Mouse (Mus musculus): ENCODE measurements around the gene Rexo4.

Gene Rexo4

GRCm38 (mm10) chr2:26943253-26943652 lies 20.9 kb downstream of the Rexo4 start:
- in situ Hi-C loops (cut with MboI): no loop called here

GRCm38 (mm10) chr2:26941539-26941938 lies 22.6 kb downstream of the Rexo4 start:
- in situ Hi-C loops (cut with MboI): no loop called here

- in situ Hi-C loops (cut with MboI): loop anchor here (10.0 kb wide), 1 partner anchor 98 kb away; no protein-coding TSS in a partner anchor
Measured at GRCm38 (mm10) chr2:26936425-26936824, 27.8 kb downstream of the Rexo4 start.

GRCm38 (mm10) chr2:26935286-26935685 lies 28.9 kb downstream of the Rexo4 start:
- in situ Hi-C loops (cut with MboI): loop anchor here (10.0 kb wide), 1 partner anchor 100 kb away; no protein-coding TSS in a partner anchor

- in situ Hi-C loops (cut with MboI): loop anchor here (10.0 kb wide), 1 partner anchor 101 kb away; no protein-coding TSS in a partner anchor
Measured at GRCm38 (mm10) chr2:26933304-26934055, 30.7 kb downstream of the Rexo4 start, which contains the start of the genes Surf4 and Stkld1. Gene Surf4 (minus strand): TSS chr2:26933928. Gene Stkld1 (plus strand): TSS chr2:26934047.

GRCm38 (mm10) chr2:26932473-26933303 lies 31.5 kb downstream of the Rexo4 start:
- in situ Hi-C loops (cut with MboI): loop anchor here (10.0 kb wide), 1 partner anchor 102 kb away; no protein-coding TSS in a partner anchor

- in situ Hi-C loops (cut with MboI): loop anchor here (10.0 kb wide), 1 partner anchor 104 kb away; no protein-coding TSS in a partner anchor
Measured at GRCm38 (mm10) chr2:26930390-26930789, 33.8 kb downstream of the Rexo4 start.

- in situ Hi-C loops (cut with MboI): no loop called here
Measured at GRCm38 (mm10) chr2:26927745-26928476, 36.3 kb downstream of the Rexo4 start.

- in situ Hi-C loops (cut with MboI): loop anchor here (25.0 kb wide), 2 partner anchors 484 to 1359 kb away; partner anchors contain the start of genes Edf1, Mamdc4 and Sec16a
Measured at GRCm38 (mm10) chr2:26921784-26922183, 42.4 kb downstream of the Rexo4 start.

- in situ Hi-C loops (cut with MboI): loop anchor here (25.0 kb wide), 2 partner anchors 483 to 1358 kb away; partner anchors contain the start of genes Edf1, Mamdc4 and Sec16a
Measured at GRCm38 (mm10) chr2:26920190-26920855, 43.9 kb downstream of the Rexo4 start.

GRCm38 (mm10) chr2:26919684-26920083 lies 44.5 kb downstream of the Rexo4 start:
- in situ Hi-C loops (cut with MboI): loop anchor here (25.0 kb wide), 2 partner anchors 482 to 1357 kb away; partner anchors contain the start of genes Edf1, Mamdc4 and Sec16a

- in situ Hi-C loops (cut with MboI): loop anchor here (25.0 kb wide), 2 partner anchors 479 to 1354 kb away; partner anchors contain the start of genes Edf1, Mamdc4 and Sec16a
Measured at GRCm38 (mm10) chr2:26916738-26917137, 47.4 kb downstream of the Rexo4 start.

GRCm38 (mm10) chr2:26915927-26916728 lies 48.1 kb downstream of the Rexo4 start, which contains the start of the genes Surf2 and Surf1:
Gene Surf2 (plus strand): TSS chr2:26916367.
Gene Surf1 (minus strand): TSS chr2:26916530.
- in situ Hi-C loops (cut with MboI): loop anchor here (25.0 kb wide), 2 partner anchors 479 to 1354 kb away; partner anchors contain the start of genes Edf1, Mamdc4 and Sec16a

GRCm38 (mm10) chr2:26914148-26914941 lies 49.8 kb downstream of the Rexo4 start:
- in situ Hi-C loops (cut with MboI): loop anchor here (25.0 kb wide), 2 partner anchors 477 to 1352 kb away; partner anchors contain the start of genes Edf1, Mamdc4 and Sec16a

GRCm38 (mm10) chr2:26913416-26914147 lies 50.6 kb downstream of the Rexo4 start:
- in situ Hi-C loops (cut with MboI): loop anchor here (25.0 kb wide), 2 partner anchors 476 to 1351 kb away; partner anchors contain the start of genes Edf1, Mamdc4 and Sec16a

- in situ Hi-C loops (cut with MboI): loop anchor here (25.0 kb wide), 2 partner anchors 475 to 1350 kb away; partner anchors contain the start of genes Edf1, Mamdc4 and Sec16a
Measured at GRCm38 (mm10) chr2:26912253-26912770, 51.9 kb downstream of the Rexo4 start.

Measured in mature B cell (primary cell).